Mouse (Mus musculus) A20 (cell line): ENCODE data around the gene Ptgdr.
"Not testable (repeated sequence)": the region's sequence is repeated elsewhere in the genome, so short reads cannot be mapped to it uniquely, and the experiment has no call there.

Experiments
- DNase-seq: peaks from one replicate; pipeline ENCODE4 v3.0.0-alpha.2; 2011; ENCODE audit warnings: low read depth, low spot score

Ptgdr gene

DNA sequence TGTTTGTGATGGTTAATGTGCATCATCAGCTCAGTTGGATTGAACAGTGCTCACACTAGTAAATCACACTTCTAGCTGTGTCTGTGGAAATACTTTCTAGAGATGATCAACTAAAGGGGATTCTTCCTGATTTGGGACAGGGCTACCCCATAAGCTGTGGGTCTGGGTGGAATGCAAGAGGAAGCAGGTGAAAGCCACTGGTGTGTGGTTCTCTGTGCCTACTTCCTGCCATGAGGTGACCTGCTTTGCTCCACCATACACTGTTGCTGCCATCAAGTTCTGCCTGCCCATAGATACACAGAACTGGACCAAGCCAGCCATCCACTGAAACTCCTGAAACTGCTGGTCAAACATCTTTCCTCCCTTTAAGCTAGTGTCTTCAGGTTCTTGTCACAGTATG, 46.0 kb downstream of the Ptgdr start:
- DNase-seq: not testable (repeated sequence)
